Mouse (Mus musculus) intestine, postnatal 0 days (tissue): ENCODE results near the gene Polg. TPM values are rescaled to one million over a fixed set of nuclear protein-coding genes. Genes with fewer than 3 reads are reported as not detected.

Experiments
- ATAC-seq: fragments of 200-750 bp; cut with Nextera tagmentation; 2 replicates; pipeline ENCODE4 v1.8.0; 2017; ENCODE audit warnings: mild to moderate bottlenecking, moderate TSS enrichment, moderate library complexity
- H3K27ac ChIP-seq: fragments of 300-500 bp; sonication (generic); 2 replicates; pipeline ENCODE4 v1.5.1; 2014; ENCODE audit warnings: mild to moderate bottlenecking, low read depth, low read length, moderate library complexity
- H3K27me3 ChIP-seq: fragments of 300-500 bp; sonication (generic); replicated peaks from 2 replicates; pipeline ENCODE4 v1.6.1; 2014; ENCODE audit warnings: low read length, mixed read lengths; ENCODE audit not compliant: control insufficient read depth, insufficient read depth
- H3K36me3 ChIP-seq: fragments of 300-500 bp; sonication (generic); 2 replicates; pipeline ENCODE4 v1.6.1; 2014; ENCODE audit warnings: mild to moderate bottlenecking, moderate library complexity; ENCODE audit not compliant: control insufficient read depth, insufficient read depth
- H3K4me1 ChIP-seq: fragments of 300-500 bp; sonication (generic); replicated peaks from 2 replicates; pipeline ENCODE4 v1.6.1; 2014; ENCODE audit warnings: antibody characterized with exemption, low read length, mixed read lengths; ENCODE audit not compliant: control insufficient read depth, insufficient read depth
- H3K4me2 ChIP-seq: fragments of 300-500 bp; sonication (generic); replicated peaks from 2 replicates; pipeline ENCODE4 v1.6.1; 2014; ENCODE audit warnings: low read depth, mild to moderate bottlenecking, moderate library complexity
- H3K4me3 ChIP-seq: fragments of 300-500 bp; sonication (generic); 2 replicates; pipeline ENCODE4 v1.5.1; 2014; ENCODE audit warnings: low read depth, low read length
- H3K9ac ChIP-seq: fragments of 300-500 bp; sonication (generic); 2 replicates; pipeline ENCODE4 v1.6.1; 2014; ENCODE audit warnings: mild to moderate bottlenecking, low read depth, low read length
- H3K9me3 ChIP-seq: fragments of 300-500 bp; sonication (generic); 2 replicates; pipeline ENCODE4 v1.6.1; 2016; ENCODE audit warnings: mixed run types; ENCODE audit not compliant: control insufficient read depth
- CTCF ChIP-seq: sonication (generic); IDR thresholded peaks from 2 replicates; pipeline ENCODE4 v1.5.1; 2016; ENCODE audit warnings: low read depth, mild to moderate bottlenecking, control low read depth, antibody characterized with exemption, moderate library complexity
- WGBS: fragments of 180-500 bp; shearing (Covaris S2); extraction: QIAGEN DNeasy Blood & Tissue Kit; methylation state at CpG from one replicate; pipeline ENCODE4 v1.1.7; 2014; 5-methylcytosine and 5-hydroxymethylcytosine counted together
- polyA plus RNA-seq: library from polyadenylated mRNA; unstranded; fragments of >200 nt; fragmentation: Nextera tagmentation; extraction: Ambion mirVana; gene quantifications from 2 replicates; pipeline ENCODE4 v1.2.1, GENCODE M21; 2015

The Polg gene
- polyA plus RNA-seq, 1 experiment from 2014 or later = 34.6 TPM

GRCm38 (mm10) chr7:79428243-79428642 lies 37.9 kb downstream of the Polg start:
- no peaks in the 10 kb centered on the region for H3K27me3 ChIP-seq
- H3K36me3 ChIP-seq = no peaks in the 10 kb centered on the region; the same call in 1 of the 2 replicates
- 59% methylated on average over 5 of the region's 5 CpGs for WGBS

GRCm38 (mm10) chr7:79425804-79426203 lies 40.4 kb downstream of the Polg start:
- no peak for ATAC-seq
- no peaks in the 10 kb centered on the region for H3K4me1 ChIP-seq
- no peak overlapping the region for H3K4me3 ChIP-seq
- no peak overlapping the region for H3K27ac ChIP-seq
- no peak overlapping the region for H3K4me2 ChIP-seq
- H3K36me3 ChIP-seq = no peaks in the 10 kb centered on the region; the same call in 1 of the 2 replicates
- no peak overlapping the region for H3K9ac ChIP-seq
- 89% methylated on average over 10 of the region's 10 CpGs for WGBS
- TF ChIP-seq CTCF = no peak
- no peaks in the 10 kb centered on the region for H3K27me3 ChIP-seq
- no peaks in the 10 kb centered on the region for H3K9me3 ChIP-seq

More at GRCm38 (mm10) chr7:79428243-79428642, 37.9 kb downstream of the Polg start:
- no peak overlapping the region for H3K27ac ChIP-seq
- no peaks in the 10 kb centered on the region for H3K9me3 ChIP-seq
- no peak overlapping the region for H3K4me2 ChIP-seq
- H3K9ac ChIP-seq = no peak overlapping the region
- H3K4me1 ChIP-seq = no peaks in the 10 kb centered on the region
- TF ChIP-seq CTCF = no peak
- no peak for ATAC-seq
- no peak overlapping the region for H3K4me3 ChIP-seq

- no peaks in the 10 kb centered on the region for H3K4me1 ChIP-seq
- TF ChIP-seq CTCF = no peak
- ATAC-seq = no peak
- H3K27me3 ChIP-seq = no peaks in the 10 kb centered on the region
- no peaks in the 10 kb centered on the region; the same call in 1 of the 2 replicates for H3K36me3 ChIP-seq
- WGBS = 86% methylated on average over 10 of the region's 10 CpGs
- H3K9me3 ChIP-seq = no peaks in the 10 kb centered on the region
- no peak overlapping the region for H3K27ac ChIP-seq
- H3K4me2 ChIP-seq = no peak overlapping the region
- H3K9ac ChIP-seq = no peak overlapping the region
- no peak overlapping the region for H3K4me3 ChIP-seq
These were observed 43.3 kb downstream of the Polg start for GRCm38 (mm10) chr7:79422876-79423275.

- H3K4me1 ChIP-seq = no peaks in the 10 kb centered on the region
- no peak overlapping the region for H3K4me2 ChIP-seq
- H3K27ac ChIP-seq = no peak overlapping the region
- H3K4me3 ChIP-seq = no peak overlapping the region
- no peak overlapping the region for H3K9ac ChIP-seq
- ATAC-seq = no peak
- no peak for TF ChIP-seq CTCF
- H3K36me3 ChIP-seq = no peaks in the 10 kb centered on the region
- H3K9me3 ChIP-seq = no peaks in the 10 kb centered on the region
- no peaks in the 10 kb centered on the region for H3K27me3 ChIP-seq
- WGBS = 84% methylated on average over 7 of the region's 7 CpGs
These were observed 46.2 kb downstream of the Polg start for GRCm38 (mm10) chr7:79419950-79420349.

- no peak overlapping the region for H3K4me3 ChIP-seq
- no peak overlapping the region for H3K27ac ChIP-seq
- H3K9me3 ChIP-seq = no peaks in the 10 kb centered on the region
- no peak for TF ChIP-seq CTCF
- no peaks in the 10 kb centered on the region for H3K4me1 ChIP-seq
- H3K27me3 ChIP-seq = no peaks in the 10 kb centered on the region
- H3K4me2 ChIP-seq = no peak overlapping the region
- WGBS = 77% methylated on average over 18 of the region's 18 CpGs
- no peak overlapping the region for H3K9ac ChIP-seq
- no peak for ATAC-seq
- no peaks in the 10 kb centered on the region for H3K36me3 ChIP-seq
These were observed 51.5 kb downstream of the Polg start for GRCm38 (mm10) chr7:79414449-79415375.

- no peak for ATAC-seq
- WGBS = 86% methylated on average over 3 of the region's 3 CpGs
- H3K9ac ChIP-seq = no peak overlapping the region
These were observed 65.9 kb downstream of the Polg start for GRCm38 (mm10) chr7:79400296-79400695.

More at GRCm38 (mm10) chr7:79400296-79400695, 65.9 kb downstream of the Polg start:
- Histone ChIP-seq H3K4me2 (no peak overlapping the region), H3K4me3 (no peak overlapping the region), H3K36me3 (no peaks in the 10 kb centered on the region), H3K27ac (no peak overlapping the region), H3K9me3 (no peaks in the 10 kb centered on the region), H3K27me3 (no peaks in the 10 kb centered on the region), H3K4me1 (no peaks in the 10 kb centered on the region)
- TF ChIP-seq CTCF = no peak
